Mouse (Mus musculus) neural tube, embryonic 12.5 days (tissue): ENCODE measurements around the gene Six3. TPM values are rescaled to one million over a fixed set of nuclear protein-coding genes. Genes with fewer than 3 reads are reported as not detected.

Source experiments
- ATAC-seq: fragments of 200-750 bp; cut with Nextera tagmentation; 2 replicates; pipeline ENCODE4 v1.8.0; 2017; ENCODE audit warnings: low read depth, mild to moderate bottlenecking, moderate TSS enrichment, moderate library complexity; ENCODE audit not compliant: low FRiP score
- H3K27ac ChIP-seq: fragments of 300-500 bp; sonication (generic); 2 replicates; pipeline ENCODE4 v1.5.1; 2016
- H3K27me3 ChIP-seq: fragments of 300-500 bp; sonication (generic); replicated peaks from 2 replicates; pipeline ENCODE4 v1.6.1; 2016; ENCODE audit warnings: mild to moderate bottlenecking
- H3K36me3 ChIP-seq: fragments of 300-500 bp; sonication (generic); 2 replicates; pipeline ENCODE4 v1.6.1; 2016; ENCODE audit warnings: mild to moderate bottlenecking
- H3K4me1 ChIP-seq: fragments of 300-500 bp; sonication (generic); 2 replicates; pipeline ENCODE4 v1.6.1; 2016
- H3K4me2 ChIP-seq: fragments of 300-500 bp; sonication (generic); replicated peaks from 2 replicates; pipeline ENCODE4 v1.6.1; 2016; ENCODE audit warnings: mild to moderate bottlenecking
- H3K4me3 ChIP-seq: fragments of 300-500 bp; sonication (generic); 2 replicates; pipeline ENCODE4 v1.5.1; 2016
- H3K9ac ChIP-seq: fragments of 300-500 bp; sonication (generic); 2 replicates; pipeline ENCODE4 v1.6.1; 2016; ENCODE audit warnings: mild to moderate bottlenecking
- H3K9me3 ChIP-seq: fragments of 300-500 bp; sonication (generic); 2 replicates; pipeline ENCODE4 v1.6.1; 2016; ENCODE audit warnings: mild to moderate bottlenecking
- WGBS: fragments of 180-500 bp; shearing (Covaris S2); methylation state at CpG from one replicate; pipeline ENCODE4 v1.1.7; 2016; 5-methylcytosine and 5-hydroxymethylcytosine counted together
- polyA plus RNA-seq: library from polyadenylated mRNA; unstranded; fragments of >200 nt; fragmentation: Nextera tagmentation; extraction: Ambion mirVana; gene quantifications from 2 replicates; pipeline ENCODE4 v1.2.1, GENCODE M21; 2016

Six3 gene
- polyA plus RNA-seq, 1 experiment from 2014 or later, result not detected

- H3K4me3 ChIP-seq, result no peak overlapping the region
- no peak overlapping the region for H3K9ac ChIP-seq
- H3K9me3 ChIP-seq, result no peaks in the 10 kb centered on the region
- peaks cover 86% of the 10 kb centered on the region for H3K27me3 ChIP-seq
- no peak for ATAC-seq
- H3K36me3 ChIP-seq, result no peaks in the 10 kb centered on the region
- no peak overlapping the region for H3K4me2 ChIP-seq
- WGBS, result 2% methylated on average over 3 of the region's 3 CpGs
- H3K27ac ChIP-seq, result no peak overlapping the region
- peaks cover 8% of the 10 kb centered on the region; the same call in 1 of the 2 replicates for H3K4me1 ChIP-seq
Observed at GRCm38 (mm10) chr17:85606463-85606862, 6.9 kb upstream of the Six3 start.

- no peaks in the 10 kb centered on the region for H3K36me3 ChIP-seq
- H3K27me3 ChIP-seq, result peaks cover 87% of the 10 kb centered on the region
- no peak for ATAC-seq
- no peak overlapping the region for H3K9ac ChIP-seq
- WGBS, result under 1% methylated on average over 41 of the region's 41 CpGs
- H3K27ac ChIP-seq, result no peak overlapping the region
- H3K9me3 ChIP-seq, result no peaks in the 10 kb centered on the region
- H3K4me1 ChIP-seq, result peaks cover 8% of the 10 kb centered on the region; the same call in 1 of the 2 replicates
- H3K4me2 ChIP-seq, result no peak overlapping the region
- H3K4me3 ChIP-seq, result no peak overlapping the region
Observed at GRCm38 (mm10) chr17:85607556-85608365, 5.6 kb upstream of the Six3 start.

GRCm38 (mm10) chr17:85608366-85609093 lies 4.9 kb upstream of the Six3 start:
- Histone ChIP-seq H3K36me3 (no peaks in the 10 kb centered on the region), H3K9me3 (no peaks in the 10 kb centered on the region), H3K9ac (no peak overlapping the region), H3K4me1 (peaks cover 8% of the 10 kb centered on the region; the same call in 1 of the 2 replicates), H3K27ac (no peak overlapping the region), H3K4me2 (peak overlapping the region; percentile 36; the same call in 1 of the 2 replicates), H3K4me3 (no peak overlapping the region), H3K27me3 (peaks cover 87% of the 10 kb centered on the region)
- WGBS, result under 1% methylated on average over 42 of the region's 42 CpGs
- ATAC-seq, result peak; percentile 56; the same call in 1 of the 2 replicates

- Histone ChIP-seq H3K4me3 (no peak overlapping the region), H3K36me3 (no peaks in the 10 kb centered on the region), H3K4me2 (peak overlapping the region; percentile 36; the same call in 1 of the 2 replicates), H3K9ac (no peak overlapping the region), H3K27me3 (peaks cover 90% of the 10 kb centered on the region), H3K4me1 (peaks cover 8% of the 10 kb centered on the region; the same call in 1 of the 2 replicates), H3K9me3 (no peaks in the 10 kb centered on the region), H3K27ac (no peak overlapping the region)
- ATAC-seq, result no peak
- 1% methylated on average over 13 of the region's 13 CpGs for WGBS
Observed at GRCm38 (mm10) chr17:85609094-85609425, 4.3 kb upstream of the Six3 start.

GRCm38 (mm10) chr17:85609621-85610392 lies 3.6 kb upstream of the Six3 start:
- Histone ChIP-seq H3K9me3 (no peaks in the 10 kb centered on the region), H3K27ac (no peak overlapping the region), H3K27me3 (peaks cover 92% of the 10 kb centered on the region), H3K4me1 (peaks cover 8% of the 10 kb centered on the region; the same call in 1 of the 2 replicates), H3K4me3 (no peak overlapping the region), H3K36me3 (no peaks in the 10 kb centered on the region), H3K9ac (no peak overlapping the region), H3K4me2 (no peak overlapping the region)
- WGBS, result 3% methylated on average over 13 of the region's 13 CpGs
- no peak for ATAC-seq

- H3K4me1 ChIP-seq, result peaks cover 8% of the 10 kb centered on the region; the same call in 1 of the 2 replicates
Observed at GRCm38 (mm10) chr17:85610393-85611115, 2.9 kb upstream of the Six3 start.

GRCm38 (mm10) chr17:85611521-85612515 lies 1.6 kb upstream of the Six3 start:
- H3K9me3 ChIP-seq, result no peaks in the 10 kb centered on the region
- no peak overlapping the region for H3K4me2 ChIP-seq
- WGBS, result 1% methylated on average over 19 of the region's 19 CpGs
- ATAC-seq, result no peak
- H3K4me1 ChIP-seq, result peaks cover 8% of the 10 kb centered on the region; the same call in 1 of the 2 replicates
- H3K36me3 ChIP-seq, result no peaks in the 10 kb centered on the region
- H3K27ac ChIP-seq, result no peak overlapping the region
- no peak overlapping the region for H3K9ac ChIP-seq
- H3K27me3 ChIP-seq, result peaks cover 95% of the 10 kb centered on the region
- H3K4me3 ChIP-seq, result no peak overlapping the region

More at GRCm38 (mm10) chr17:85610393-85611115, 2.9 kb upstream of the Six3 start:
- H3K27me3 ChIP-seq, result peaks cover 92% of the 10 kb centered on the region
- H3K9me3 ChIP-seq, result no peaks in the 10 kb centered on the region
- WGBS, result under 1% methylated on average over 11 of the region's 11 CpGs
- no peak overlapping the region for H3K4me3 ChIP-seq
- H3K27ac ChIP-seq, result no peak overlapping the region
- ATAC-seq, result no peak
- H3K36me3 ChIP-seq, result no peaks in the 10 kb centered on the region
- no peak overlapping the region for H3K4me2 ChIP-seq
- H3K9ac ChIP-seq, result no peak overlapping the region

GRCm38 (mm10) chr17:85612526-85613265 lies 712 bp upstream of the Six3 start:
- H3K4me2 ChIP-seq, result no peak overlapping the region
- no peak overlapping the region for H3K9ac ChIP-seq
- no peaks in the 10 kb centered on the region for H3K36me3 ChIP-seq
- H3K27me3 ChIP-seq, result peaks cover 100% of the 10 kb centered on the region
- H3K27ac ChIP-seq, result no peak overlapping the region
- ATAC-seq, result no peak
- H3K4me1 ChIP-seq, result peaks cover 8% of the 10 kb centered on the region; the same call in 1 of the 2 replicates
- WGBS, result under 1% methylated on average over 31 of the region's 31 CpGs
- H3K9me3 ChIP-seq, result no peaks in the 10 kb centered on the region
- H3K4me3 ChIP-seq, result no peak overlapping the region

GRCm38 (mm10) chr17:85614011-85614721 lies 758 bp downstream of the Six3 start:
- Histone ChIP-seq H3K36me3 (no peaks in the 10 kb centered on the region), H3K9me3 (no peaks in the 10 kb centered on the region), H3K27me3 (peaks cover 100% of the 10 kb centered on the region), H3K27ac (no peak overlapping the region), H3K4me1 (0 out of 2 replicates have a peak, but pooled peaks cover 3% of the 10 kb centered on the region), H3K4me2 (no peak overlapping the region), H3K4me3 (no peak overlapping the region), H3K9ac (no peak overlapping the region)
- 1% methylated on average over 30 of the region's 30 CpGs for WGBS
- ATAC-seq, result no peak
